Mouse (Mus musculus): Measurements from ENCODE around the gene Slc16a9.

Slc16a9 gene

DNA sequence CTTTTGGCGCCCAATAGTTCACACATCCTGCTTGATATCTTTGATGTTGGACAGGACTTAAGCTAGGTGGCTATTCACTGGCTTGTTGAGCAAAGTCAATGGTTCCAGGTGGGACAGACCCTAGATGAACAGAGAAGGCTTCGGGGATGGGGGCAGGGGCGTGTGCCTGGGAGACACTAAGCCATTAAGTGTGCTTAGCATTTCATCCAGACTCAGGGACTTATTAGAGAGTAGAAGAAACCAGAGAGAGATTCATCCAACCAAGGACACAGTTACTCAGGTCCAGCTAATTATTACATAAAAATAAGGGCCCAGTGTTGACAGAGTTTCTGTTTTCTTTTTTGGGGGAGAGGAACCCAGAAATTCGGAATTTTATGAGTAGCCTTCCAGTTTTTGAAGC, 5.5 kb downstream of the Slc16a9 start:
- no peak for DNase-seq (ENCODE audit: low read depth, low spot score)

DNA sequence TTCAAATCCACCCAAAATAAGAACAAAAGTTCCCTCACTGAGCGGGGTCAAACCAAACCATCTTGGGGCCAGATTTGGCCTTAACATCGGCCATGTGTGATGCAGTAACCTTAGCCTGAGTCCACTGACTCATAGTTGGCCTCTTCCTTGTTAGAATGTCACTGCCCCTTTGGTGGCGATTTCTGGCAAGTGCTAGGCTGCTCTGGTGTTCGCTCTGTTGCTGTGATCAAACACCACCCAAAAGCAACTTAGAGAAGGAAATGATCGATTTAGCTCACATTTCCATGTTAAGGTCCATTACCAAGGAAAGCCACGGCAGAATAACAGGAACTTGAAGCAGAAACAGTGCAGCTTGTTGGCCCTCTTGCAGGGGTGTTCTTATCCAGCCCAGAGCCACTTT, 5.9 kb downstream of the Slc16a9 start:
- peak; percentile 56 for DNase-seq (ENCODE audit: low read depth, low spot score)

DNA sequence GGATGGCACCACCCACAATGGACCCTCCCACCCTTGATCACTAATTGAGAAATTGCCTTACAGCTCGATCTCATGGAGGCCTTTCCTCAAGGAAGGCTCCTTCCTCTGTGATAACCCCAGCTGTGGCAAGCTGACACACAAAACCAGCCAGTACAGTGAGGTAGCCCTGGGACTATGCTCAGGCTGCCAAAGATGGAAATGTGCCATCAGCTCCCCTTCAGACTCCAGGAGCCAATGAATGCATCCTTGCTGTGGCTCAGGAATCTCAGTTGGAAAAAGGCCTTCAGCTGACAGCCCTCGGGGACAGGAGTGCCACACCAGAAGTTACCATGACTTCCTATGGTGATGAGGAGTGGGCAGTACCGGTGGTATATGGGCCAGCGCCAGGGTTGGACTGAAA, 9.8 kb downstream of the Slc16a9 start:
- no peak for DNase-seq (ENCODE audit: low read depth, low spot score)

GRCm38 (mm10) chr10:70255601-70256210, 10.8 kb downstream of the Slc16a9 start:
- DNase-seq (ENCODE audit: low read depth, low spot score): no peak

- no peak for DNase-seq (ENCODE audit: low read depth, low spot score)
Observed at GRCm38 (mm10) chr10:70257029-70257428, 12.1 kb downstream of the Slc16a9 start.

- DNase-seq (ENCODE audit: low read depth, low spot score): no peak
Observed at GRCm38 (mm10) chr10:70260904-70261303, 16.0 kb downstream of the Slc16a9 start.

DNA sequence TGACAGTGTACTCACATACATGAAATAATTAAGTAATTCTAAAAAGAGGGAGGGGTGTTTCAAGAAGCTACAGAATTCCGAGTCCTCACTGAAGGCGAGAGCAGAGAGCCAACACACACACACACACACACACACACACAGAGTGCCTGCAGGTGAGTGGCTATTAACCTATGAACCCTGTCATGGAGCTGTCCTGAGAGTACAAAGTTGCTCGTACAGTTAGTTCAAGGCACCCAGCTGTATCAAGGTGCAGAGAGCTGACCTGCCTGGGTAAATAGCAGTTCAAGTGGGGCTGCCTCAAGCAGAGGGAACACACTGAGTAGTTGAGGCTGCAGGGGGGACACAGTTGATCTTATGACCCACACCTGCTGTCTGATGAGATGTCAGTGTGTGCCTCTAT, 17.2 kb downstream of the Slc16a9 start:
- DNase-seq (ENCODE audit: low read depth, low spot score): no peak

DNA sequence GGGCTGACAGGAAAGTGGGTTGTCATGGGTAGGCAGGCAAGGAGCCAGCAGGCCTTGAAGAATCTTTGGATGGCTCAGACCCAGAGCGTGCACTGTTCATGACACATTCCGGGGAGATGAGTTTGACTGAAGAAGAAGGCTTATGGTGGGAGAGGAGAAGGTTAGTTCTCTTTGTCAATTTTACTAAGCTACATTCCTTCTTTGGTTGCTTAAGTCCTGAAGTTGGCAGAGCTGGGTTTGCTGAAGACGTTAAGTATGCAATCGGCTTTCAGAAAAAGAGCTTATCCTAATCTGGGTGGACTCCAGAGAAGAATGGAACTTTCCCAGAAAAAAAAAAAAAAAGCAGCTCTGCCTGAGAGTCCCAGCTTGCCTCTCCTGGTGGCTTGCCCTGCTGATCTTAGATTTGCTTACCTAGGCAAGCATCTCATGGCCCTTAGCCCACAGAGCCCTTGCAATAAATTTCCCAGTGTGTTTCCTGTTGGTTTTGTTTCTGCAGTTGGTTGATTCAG, 18.8 kb downstream of the Slc16a9 start:
- DNase-seq (ENCODE audit: low read depth, low spot score): no peak

- no peak for DNase-seq (ENCODE audit: low read depth, low spot score)
Observed at GRCm38 (mm10) chr10:70264337-70265036, 19.6 kb downstream of the Slc16a9 start.

GRCm38 (mm10) chr10:70266501-70266900, 21.6 kb downstream of the Slc16a9 start:
- DNase-seq (ENCODE audit: low read depth, low spot score): no peak

DNA sequence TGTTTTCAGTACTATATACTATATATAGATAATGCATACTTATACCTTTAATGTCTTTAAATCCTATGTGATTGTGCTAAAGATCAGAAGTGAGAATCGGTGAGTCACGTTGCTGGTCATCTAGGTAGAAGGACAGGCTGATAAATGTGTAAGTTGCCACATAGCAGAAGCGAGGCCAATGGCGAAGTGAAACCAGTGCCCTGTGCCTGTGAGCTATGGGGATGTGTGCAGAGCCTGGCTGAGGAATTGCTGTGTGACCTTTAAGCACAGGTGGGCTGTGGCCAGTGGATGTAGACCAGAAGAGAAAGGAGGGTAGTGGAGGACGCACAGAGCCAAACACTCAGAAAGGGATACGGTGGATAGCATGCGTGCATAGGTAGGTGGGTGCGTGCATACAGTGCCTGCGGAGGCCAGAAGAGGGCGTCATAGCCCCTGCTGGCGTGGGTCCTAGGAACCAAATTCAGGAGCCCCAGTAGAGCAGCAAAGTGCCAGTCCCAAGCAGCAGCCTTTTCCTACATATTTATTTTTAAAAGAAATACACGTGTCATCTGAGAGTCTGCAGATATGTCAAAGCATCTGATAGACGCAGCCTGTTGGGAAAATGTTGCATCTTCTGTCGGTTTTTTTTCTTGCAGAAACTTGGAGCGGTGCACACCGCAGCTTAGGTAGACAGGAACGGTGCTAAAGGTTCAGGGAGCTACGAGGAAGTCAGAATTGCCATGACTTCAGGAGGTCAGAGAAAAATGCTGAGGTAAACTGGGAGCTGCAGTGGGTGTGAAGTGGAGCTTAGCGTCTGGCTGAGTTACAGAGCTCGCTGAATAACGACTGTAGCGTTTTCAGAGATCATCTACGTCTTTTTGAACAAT, 23.9 kb downstream of the Slc16a9 start:
- DNase-seq (ENCODE audit: low read depth, low spot score): no peak

DNA sequence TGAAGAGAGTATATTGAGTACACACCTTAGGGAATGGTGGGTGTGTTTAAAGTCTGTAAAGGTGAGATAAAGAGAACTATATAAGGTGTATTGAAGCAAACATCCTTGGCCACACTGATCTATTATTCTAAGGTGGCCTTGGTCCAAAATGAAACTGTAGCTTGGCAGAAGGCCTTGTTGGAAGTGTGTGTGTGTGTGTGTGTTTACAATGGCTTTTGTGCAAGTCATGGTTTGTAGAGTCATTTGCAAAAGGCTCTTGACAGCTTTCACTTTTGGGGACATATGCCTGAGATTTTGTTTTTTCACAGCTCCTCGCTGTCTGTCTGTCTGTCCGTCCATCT, 24.5 kb downstream of the Slc16a9 start:
- DNase-seq (ENCODE audit: low read depth, low spot score): no peak

DNA sequence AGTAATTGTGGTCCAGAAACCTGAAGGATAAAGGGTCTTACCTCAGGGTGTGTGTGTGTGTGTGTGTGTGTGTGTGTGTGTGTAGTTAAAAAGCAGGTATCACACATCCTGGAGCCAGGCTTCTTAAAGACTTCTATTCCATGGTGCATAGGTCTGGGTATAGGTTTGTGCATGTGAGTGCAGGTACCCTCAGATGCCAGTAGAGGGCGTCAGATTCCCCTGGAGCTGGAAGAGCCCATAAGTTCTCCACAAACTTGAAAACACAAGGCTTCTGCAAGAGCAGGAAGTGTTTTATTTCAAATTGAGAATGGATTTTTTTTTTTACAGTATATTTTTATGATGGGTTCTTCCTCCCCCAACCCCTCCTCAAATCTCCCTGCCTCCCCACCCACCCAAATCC, 31.8 kb downstream of the Slc16a9 start:
- no peak for DNase-seq (ENCODE audit: low read depth, low spot score)

DNA sequence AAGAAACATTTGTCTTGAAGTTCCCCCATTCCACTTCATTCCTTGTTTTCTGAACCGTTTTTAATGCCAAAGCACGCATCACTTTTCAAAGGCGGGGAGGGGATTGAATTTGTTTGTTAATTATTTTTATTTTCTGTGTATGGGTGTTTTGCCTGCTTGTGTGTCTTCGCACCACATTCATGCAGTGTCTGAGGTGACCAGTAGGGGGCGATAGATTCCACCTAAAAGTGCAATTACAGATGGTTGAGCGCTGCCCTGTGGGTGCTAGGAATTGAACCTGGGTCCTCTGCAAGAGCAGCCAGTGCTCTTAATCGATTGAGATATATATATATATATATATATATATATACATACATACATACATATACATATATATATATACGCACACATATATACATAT, 34.4 kb downstream of the Slc16a9 start:
- no peak for DNase-seq (ENCODE audit: low read depth, low spot score)

DNA sequence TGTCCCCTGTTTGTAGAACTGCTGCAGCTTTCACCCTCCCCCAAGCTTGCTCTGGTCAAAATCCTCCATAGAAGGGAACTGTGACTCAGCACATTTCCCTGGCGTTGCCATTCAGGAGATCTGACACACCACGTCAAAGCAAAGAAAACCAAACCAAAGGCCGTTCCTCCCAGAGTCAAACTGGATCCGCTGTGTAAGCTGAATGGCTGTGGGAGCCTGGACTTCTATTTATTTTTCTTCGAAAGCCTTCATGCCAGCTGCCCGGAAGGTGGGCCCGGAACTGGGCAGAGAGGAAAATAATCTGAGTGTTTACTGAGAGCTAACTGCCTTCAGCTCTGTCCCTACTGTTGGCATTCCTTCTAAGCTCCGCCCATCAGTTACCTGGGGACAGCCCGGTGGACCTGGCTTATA, 42.9 kb downstream of the Slc16a9 start:
- DNase-seq (ENCODE audit: low read depth, low spot score): peak; percentile 48

DNA sequence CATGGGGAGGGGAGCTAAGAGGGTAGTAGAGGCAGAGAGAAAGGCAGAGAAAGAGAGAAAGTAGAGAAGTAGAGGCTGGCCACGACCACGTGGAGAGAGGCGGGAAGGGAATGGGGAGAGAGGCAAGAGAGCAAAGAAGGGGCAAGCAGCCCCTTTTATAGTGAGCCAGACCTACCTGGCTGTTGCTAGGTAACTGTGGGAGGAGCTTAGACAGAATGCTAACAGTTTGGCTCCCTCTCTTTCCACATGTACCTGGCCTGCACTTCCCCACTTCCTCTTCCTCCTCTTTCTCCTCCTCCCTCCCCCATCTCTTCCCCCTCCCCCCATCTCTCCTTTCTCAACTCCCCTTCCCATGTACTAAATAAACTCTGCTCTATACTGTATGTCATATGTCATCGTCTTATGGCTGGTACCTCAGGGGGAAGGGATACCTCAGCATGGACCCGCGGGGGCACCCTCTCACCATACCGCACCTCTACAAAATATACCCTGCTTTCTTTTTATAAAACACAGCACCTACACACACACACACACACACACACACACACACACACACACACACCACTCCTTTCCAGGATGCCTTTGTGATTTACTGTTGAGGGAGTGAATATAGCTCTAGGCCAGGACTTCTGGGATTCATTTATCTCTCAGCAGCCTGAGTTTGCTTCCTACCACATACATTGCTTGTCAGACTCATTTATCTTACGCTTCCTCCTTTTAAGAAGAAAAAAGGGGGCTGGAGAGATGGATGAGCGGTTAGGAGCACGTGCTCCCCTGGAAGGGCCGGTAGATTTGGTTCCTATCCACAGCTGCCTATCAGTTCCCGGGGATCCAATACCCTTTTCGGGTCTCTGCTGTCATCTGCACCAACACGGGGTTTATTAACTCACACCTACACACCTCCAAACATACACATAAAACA, 43.8 kb downstream of the Slc16a9 start:
- no peak for DNase-seq (ENCODE audit: low read depth, low spot score)

- no peak for DNase-seq (ENCODE audit: low read depth, low spot score)
Observed at GRCm38 (mm10) chr10:70292014-70292413, 47.1 kb downstream of the Slc16a9 start.

DNA sequence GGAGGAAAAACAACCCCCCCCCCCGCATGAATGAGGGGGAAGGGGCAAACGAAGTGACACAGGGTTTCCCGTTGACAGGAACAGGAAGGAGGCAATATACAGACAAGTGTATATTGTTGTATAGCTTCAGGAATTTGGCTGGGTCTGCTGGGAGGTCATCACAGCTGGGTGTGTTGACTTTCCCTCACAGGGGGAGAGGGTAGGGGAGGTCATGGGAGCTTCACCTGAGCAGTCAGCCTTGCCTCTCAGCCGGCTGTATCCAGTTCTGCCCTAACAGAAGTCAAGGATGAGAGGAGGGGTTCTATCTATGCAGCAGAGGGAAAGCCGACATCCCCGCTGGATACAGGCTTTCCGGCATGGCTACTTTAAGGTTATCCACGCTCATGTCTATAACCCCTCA, 49.2 kb downstream of the Slc16a9 start:
- no peak for DNase-seq (ENCODE audit: low read depth, low spot score)

GRCm38 (mm10) chr10:70296531-70297366, 51.8 kb downstream of the Slc16a9 start:
- DNase-seq (ENCODE audit: low read depth, low spot score): peak; percentile 77

- no peak for DNase-seq (ENCODE audit: low read depth, low spot score)
Observed at GRCm38 (mm10) chr10:70299118-70299517, 54.2 kb downstream of the Slc16a9 start.

DNA sequence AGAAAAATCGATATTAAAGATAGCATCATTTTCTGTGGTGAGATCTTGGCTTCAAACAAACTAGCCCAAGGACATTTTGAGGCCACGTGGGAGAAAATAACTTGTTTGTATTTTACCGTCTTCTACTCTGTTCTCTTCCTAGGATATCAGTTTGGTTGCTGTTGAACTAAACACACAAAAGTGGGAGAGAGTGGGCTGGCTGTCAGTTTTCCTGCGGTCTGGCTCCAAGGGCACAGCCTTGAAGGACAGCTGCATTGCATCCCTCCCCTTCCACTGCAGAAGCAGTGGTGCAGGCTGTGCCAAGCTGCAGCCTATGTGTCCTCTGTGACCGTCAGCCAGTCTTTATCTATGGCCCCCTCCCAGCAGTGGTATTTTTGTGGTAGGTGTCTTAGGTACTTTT, 54.8 kb downstream of the Slc16a9 start:
- no peak for DNase-seq (ENCODE audit: low read depth, low spot score)

Data from skeletal muscle tissue, adult 2 months (tissue).